8 mouse cellular contexts compared by ENCODE assay signal in genomic region chr17:24205284-24205888, GRCm38 (mm10). TPM values are rescaled to one million over a fixed set of nuclear protein-coding genes. Genes with fewer than 3 reads are reported as not detected.
DNase-seq lines count a peak whose midpoint lies in the region; ATAC-seq and TF ChIP-seq lines count a peak whose summit lies in the region.

TSS of gene Tbc1d24 (minus strand) at chr17:24205562.

- peak within 1 kb of the TSS; percentile 58 for H3K4me3 ChIP-seq in brown adipose tissue, adult 24 weeks (ENCODE audit: insufficient read depth, low read depth, low read length)
- peak within 1 kb of the TSS; percentile 79 for H3K4me3 ChIP-seq in heart, embryonic 12.5 days
- H3K4me3 ChIP-seq in kidney, postnatal 0 days (replicated peaks; ENCODE audit: low read depth, low read length) = peak within 1 kb of the TSS; percentile 58
- peak within 1 kb of the TSS; percentile 82 for H3K4me3 ChIP-seq in liver, adult 2 months (ENCODE audit: insufficient read depth, low read depth, low read length)

- TF ChIP-seq CTCF in kidney, postnatal 0 days (IDR thresholded peaks at IDR 0.05; ENCODE audit: low read depth) = no peak
- no peak for TF ChIP-seq CTCF in liver, adult 2 months (IDR thresholded peaks at IDR 0.05; ENCODE audit: low read depth, low read length)

- H3K9me3 ChIP-seq in heart, embryonic 12.5 days (replicated peaks) = no peaks in the 10 kb centered on the region
- H3K9me3 ChIP-seq in kidney, postnatal 0 days (replicated peaks; ENCODE audit: low read length) = no peaks in the 10 kb centered on the region

- H3K27me3 ChIP-seq in heart, embryonic 12.5 days (replicated peaks) = peaks cover 19% of the 10 kb centered on the region
- peaks cover 3% of the 10 kb centered on the region; the same call in 1 of the 2 replicates for H3K27me3 ChIP-seq in kidney, postnatal 0 days (ENCODE audit: insufficient read depth, low read length)
- no peaks in the 10 kb centered on the region for H3K27me3 ChIP-seq in liver, adult 2 months (ENCODE audit: control insufficient read depth, insufficient read depth, low read length)

- H3K4me1 ChIP-seq in brown adipose tissue, adult 24 weeks (ENCODE audit: control insufficient read depth, insufficient read depth, insufficient read length, low read length) = peaks cover 12% of the 10 kb centered on the region
- peaks cover 68% of the 10 kb centered on the region for H3K4me1 ChIP-seq in heart, embryonic 12.5 days (replicated peaks)
- H3K4me1 ChIP-seq in kidney, postnatal 0 days (replicated peaks; ENCODE audit: insufficient read depth, low read length) = peaks cover 33% of the 10 kb centered on the region
- H3K4me1 ChIP-seq in liver, adult 2 months (ENCODE audit: control insufficient read depth, insufficient read depth, low read length) = peaks cover 34% of the 10 kb centered on the region

- peak; percentile 51; the same call in 1 of the 2 replicates for TF ChIP-seq POLR2A in liver, adult 2 months (IDR thresholded peaks at IDR 0.05; ENCODE audit: extremely low read depth, insufficient read depth, low read length)

- under 1% methylated on average over 65 of the region's 65 CpGs for WGBS in heart, embryonic 12.5 days
- under 1% methylated on average over 62 of the region's 65 CpGs for whole genome bisulfite sequencing in kidney, postnatal 0 days
- under 1% methylated on average over 65 of the region's 65 CpGs for WGBS in liver, adult 2 months

- H3K9ac ChIP-seq in heart, embryonic 12.5 days = peak within 1 kb of the TSS; percentile 85
- H3K9ac ChIP-seq in kidney, postnatal 0 days (ENCODE audit: low read depth, low read length) = peak within 1 kb of the TSS; percentile 63
- peak within 1 kb of the TSS; percentile 95 for H3K9ac ChIP-seq in liver, adult 2 months (ENCODE audit: low read depth, low read length)

- H3K27ac ChIP-seq in brown adipose tissue, adult 24 weeks (replicated peaks; ENCODE audit: low read depth, low read length) = no peak within 1 kb of the TSS
- H3K27ac ChIP-seq in heart, embryonic 12.5 days (ENCODE audit: poor library complexity, severe bottlenecking) = no peak within 1 kb of the TSS
- no peak within 1 kb of the TSS for H3K27ac ChIP-seq in kidney, postnatal 0 days
- H3K27ac ChIP-seq in liver, adult 2 months (replicated peaks; ENCODE audit: insufficient read depth, low read depth, low read length) = peak within 1 kb of the TSS; percentile 72

- ATAC-seq in CD4-positive, CD25-positive, alpha-beta regulatory T cell, adult 4 months = peak; percentile 56
- peak; percentile 36 for ATAC-seq in erythroid progenitor cell, adult 5-6 weeks (replicated peaks; ENCODE audit: low FRiP score, poor library complexity, severe bottlenecking)
- peak; percentile 81 for ATAC-seq in heart, embryonic 12.5 days (ENCODE audit: insufficient number of reproducible peaks, low FRiP score)
- ATAC-seq in kidney, postnatal 0 days (replicated peaks; ENCODE audit: low FRiP score, low read depth) = peak; percentile 58
- peak; percentile 28; the same call in 1 of the 2 replicates for ATAC-seq in monocyte, adult 5-6 weeks (replicated peaks; ENCODE audit: insufficient number of reproducible peaks, low FRiP score, low TSS enrichment, poor library complexity, severe bottlenecking)

- no peaks in the 10 kb centered on the region for H3K36me3 ChIP-seq in heart, embryonic 12.5 days
- no peaks in the 10 kb centered on the region for H3K36me3 ChIP-seq in kidney, postnatal 0 days (ENCODE audit: insufficient read depth, low read length)
- H3K36me3 ChIP-seq in liver, adult 2 months (ENCODE audit: control insufficient read depth, insufficient read depth, low read length) = no peaks in the 10 kb centered on the region

- peak; percentile 92 for DNase-seq in kidney, postnatal 0 days (ENCODE audit: low spot score)
- DNase-seq in liver, adult 2 months (ENCODE audit: extremely low read depth, low read depth, low spot score) = peak; percentile 69
- peak; percentile 90 to 94 for DNase-seq in spleen, postnatal 4 days (ENCODE audit: low spot score in 2 of 2)

- peak within 1 kb of the TSS; percentile 89 for H3K4me2 ChIP-seq in heart, embryonic 12.5 days
- peak within 1 kb of the TSS; percentile 97 for H3K4me2 ChIP-seq in kidney, postnatal 0 days (ENCODE audit: low read length)

- H3K79me2 ChIP-seq in liver, adult 2 months (ENCODE audit: control insufficient read depth, insufficient read depth, low read length) = peaks cover 19% of the 10 kb centered on the region; the same call in 1 of the 2 replicates

RNA-seq across cellular contexts. Expression of gene Tbc1d24, which starts in this region (rescaled TPM):
- polyA plus RNA-seq in CD4-positive, CD25-positive, alpha-beta regulatory T cell, adult 4 months (2017; shearing (Covaris generic)) = under 1 TPM; 0.47 to 0.62 TPM
- polyA plus RNA-seq in brown adipose tissue, adult 24 weeks (2012; ENCODE audit: insufficient read depth, insufficient read length, missing spikeins) = 2.7 and 7.0 TPM in 2 replicates
- 3.4 and 5.8 TPM in 2 replicates for total RNA-seq in erythroid progenitor cell, adult 5-6 weeks (2015; ENCODE audit: low replicate concordance)
- total RNA-seq in erythroid progenitor cell, adult 5-6 weeks (2017; ENCODE audit: low replicate concordance) = 2.6 and 2.7 TPM in 2 replicates
- polyA plus RNA-seq in heart, embryonic 12.5 days (2016; fragmentation: Nextera tagmentation; extraction: Ambion mirVana) = 5.1 and 5.3 TPM in 2 replicates
- polyA plus RNA-seq in kidney, postnatal 0 days (2015; fragmentation: Nextera tagmentation; extraction: Ambion mirVana) = 2.3 and 2.5 TPM in 2 replicates
- 13.3 and 22.2 TPM in 2 replicates for total RNA-seq in liver, adult 2 months (2014; rRNA removed)
- polyA plus RNA-seq in liver, adult 2 months (2012; rRNA removed) = 23.6 and 31.5 TPM in 2 replicates
- 0.68 to 1.0 TPM (median 0.96 TPM) in 3 replicates for total RNA-seq in monocyte, adult 5-6 weeks (2017)

Comparison
In these comparisons a context has a peak if more than half of its experiments do, and no peak if none do; other contexts are left out.
1. Peak in ATAC-seq in CD4-positive, CD25-positive, alpha-beta regulatory T cell, adult 4 months; RNA of the gene not detected or under 1 TPM.
2. ATAC-seq: peak in every context shown above with its lines; median percentile 81 in heart, embryonic 12.5 days; 58 in kidney, postnatal 0 days; 56 in CD4-positive, CD25-positive, alpha-beta regulatory T cell, adult 4 months; 36 in erythroid progenitor cell, adult 5-6 weeks; 28 in monocyte, adult 5-6 weeks.